Mouse (Mus musculus): ENCODE measurements around the gene Tmprss9.
A peak's percentile ranks its signal among the peaks of the same experiment; 100 is the strongest.

Gene Tmprss9

GRCm38 (mm10) chr10:80917336-80917778, 45.7 kb downstream of the Tmprss9 start:
- peak; percentile 78 for DNase-seq

- peak; percentile 90 for DNase-seq
Measured at GRCm38 (mm10) chr10:80917779-80918434, 46.3 kb downstream of the Tmprss9 start, which contains the start of gene Lmnb2. Lmnb2 (minus strand) TSS chr10:80918245.

- no peak for DNase-seq
Measured at GRCm38 (mm10) chr10:80921923-80922322, 50.3 kb downstream of the Tmprss9 start.

- DNase-seq: peak; percentile 41
Measured at GRCm38 (mm10) chr10:80925472-80925871, 53.8 kb downstream of the Tmprss9 start.

- DNase-seq: peak; percentile 93
Measured at GRCm38 (mm10) chr10:80928586-80929298, 57.1 kb downstream of the Tmprss9 start.

GRCm38 (mm10) chr10:80929299-80930226, 57.9 kb downstream of the Tmprss9 start, which contains the start of gene Gadd45b:
Gadd45b (plus strand) TSS chr10:80930073.
- peak; percentile 99 for DNase-seq

GRCm38 (mm10) chr10:80930361-80931152, 58.9 kb downstream of the Tmprss9 start:
- peak; percentile 78 for DNase-seq

GRCm38 (mm10) chr10:80931153-80931671, 59.6 kb downstream of the Tmprss9 start:
- DNase-seq: no peak

GRCm38 (mm10) chr10:80931695-80932094, 60.0 kb downstream of the Tmprss9 start:
- peak; percentile 69 for DNase-seq

GRCm38 (mm10) chr10:80932206-80932605, 60.6 kb downstream of the Tmprss9 start:
- no peak for DNase-seq

- DNase-seq: no peak
Measured at GRCm38 (mm10) chr10:80932700-80933420, 61.2 kb downstream of the Tmprss9 start.

GRCm38 (mm10) chr10:80933421-80933979, 61.9 kb downstream of the Tmprss9 start:
- no peak for DNase-seq

GRCm38 (mm10) chr10:80934136-80934985, 62.7 kb downstream of the Tmprss9 start:
- DNase-seq: no peak

GRCm38 (mm10) chr10:80935241-80935640, 63.6 kb downstream of the Tmprss9 start:
- DNase-seq: no peak

- no peak for DNase-seq
Measured at GRCm38 (mm10) chr10:80935698-80936097, 64.0 kb downstream of the Tmprss9 start.

- peak; percentile 70 for DNase-seq
Measured at GRCm38 (mm10) chr10:80936135-80936809, 64.6 kb downstream of the Tmprss9 start.

- DNase-seq: no peak
Measured at GRCm38 (mm10) chr10:80936810-80937164, 65.1 kb downstream of the Tmprss9 start.

GRCm38 (mm10) chr10:80937646-80938045, 66.0 kb downstream of the Tmprss9 start:
- peak; percentile 54 for DNase-seq

- DNase-seq: no peak
Measured at GRCm38 (mm10) chr10:80938831-80939550, 67.3 kb downstream of the Tmprss9 start.
